Mouse (Mus musculus) embryonic facial prominence, embryonic 12.5 days (tissue): Measurements from ENCODE around the gene Itpr3. TPM values are rescaled to one million over a fixed set of nuclear protein-coding genes. Genes with fewer than 3 reads are reported as not detected.

Experiments
- ATAC-seq: fragments of 200-750 bp; cut with Nextera tagmentation; 2 replicates; pipeline ENCODE4 v1.8.0; 2017; ENCODE audit not compliant: insufficient number of reproducible peaks, insufficient read depth, low FRiP score, low TSS enrichment
- H3K27ac ChIP-seq: fragments of 300-500 bp; sonication (generic); 2 replicates; pipeline ENCODE4 v1.5.1; 2016; ENCODE audit warnings: mild to moderate bottlenecking
- H3K27me3 ChIP-seq: fragments of 300-500 bp; sonication (generic); 2 replicates; pipeline ENCODE4 v1.6.1; 2016; ENCODE audit warnings: mild to moderate bottlenecking, moderate library complexity
- H3K36me3 ChIP-seq: fragments of 300-500 bp; sonication (generic); 2 replicates; pipeline ENCODE4 v1.6.1; 2016; ENCODE audit warnings: mild to moderate bottlenecking
- H3K4me1 ChIP-seq: fragments of 300-500 bp; sonication (generic); 2 replicates; pipeline ENCODE4 v1.6.1; 2016
- H3K4me2 ChIP-seq: fragments of 300-500 bp; sonication (generic); replicated peaks from 2 replicates; pipeline ENCODE4 v1.6.1; 2016; ENCODE audit warnings: mild to moderate bottlenecking, moderate library complexity
- H3K4me3 ChIP-seq: fragments of 300-500 bp; sonication (generic); 2 replicates; pipeline ENCODE4 v1.5.1; 2016; ENCODE audit warnings: mild to moderate bottlenecking
- H3K9ac ChIP-seq: fragments of 300-500 bp; sonication (generic); 2 replicates; pipeline ENCODE4 v1.6.1; 2016; ENCODE audit warnings: mild to moderate bottlenecking, moderate library complexity
- H3K9me3 ChIP-seq: fragments of 300-500 bp; sonication (generic); 2 replicates; pipeline ENCODE4 v1.6.1; 2016; ENCODE audit warnings: mild to moderate bottlenecking, moderate library complexity
- WGBS: fragments of 180-500 bp; shearing (Covaris S2); methylation state at CpG from one replicate; pipeline ENCODE4 v1.1.7; 2016; 5-methylcytosine and 5-hydroxymethylcytosine counted together
- polyA plus RNA-seq: library from polyadenylated mRNA; unstranded; fragments of >200 nt; fragmentation: Nextera tagmentation; extraction: Ambion mirVana; gene quantifications from 2 replicates; pipeline ENCODE4 v1.2.1, GENCODE M21; 2016

The Itpr3 gene
- polyA plus RNA-seq, 1 experiment from 2014 or later: 3.2 TPM

DNA sequence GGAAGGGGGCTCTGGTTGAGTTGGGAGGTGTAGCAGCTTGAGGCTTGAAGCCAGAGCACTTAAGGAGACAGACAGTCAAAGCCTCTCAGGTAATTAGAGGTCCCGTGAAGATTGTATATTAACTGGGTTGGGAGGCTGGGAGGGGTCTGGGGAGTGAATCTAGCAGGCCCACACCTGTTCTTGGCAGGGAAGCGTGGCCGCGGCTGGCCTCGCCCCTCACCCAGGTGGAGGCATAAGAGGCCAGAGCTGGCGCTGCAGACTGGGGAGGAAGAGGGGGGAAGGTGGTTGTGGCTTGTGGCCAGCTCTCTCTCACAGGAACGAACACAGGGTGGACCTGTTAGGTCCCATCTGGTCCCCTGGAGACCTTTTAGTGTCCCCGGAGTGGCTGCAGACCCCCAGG, 3.6 kb downstream of the Itpr3 start:
- H3K27me3 ChIP-seq: peaks cover 28% of the 10 kb centered on the region
- H3K36me3 ChIP-seq: no peaks in the 10 kb centered on the region
- H3K4me2 ChIP-seq: no peak overlapping the region
- WGBS: 66% methylated on average over 8 of the region's 8 CpGs
- H3K9me3 ChIP-seq: no peaks in the 10 kb centered on the region
- no peak overlapping the region for H3K4me3 ChIP-seq
- ATAC-seq: no peak
- no peak overlapping the region for H3K9ac ChIP-seq
- no peak overlapping the region for H3K27ac ChIP-seq
- peaks cover 29% of the 10 kb centered on the region for H3K4me1 ChIP-seq

- ATAC-seq: no peak
- H3K4me3 ChIP-seq: no peak overlapping the region
- H3K9me3 ChIP-seq: no peaks in the 10 kb centered on the region
- peaks cover 29% of the 10 kb centered on the region for H3K4me1 ChIP-seq
- H3K27ac ChIP-seq: no peak overlapping the region
- no peak overlapping the region for H3K9ac ChIP-seq
- H3K27me3 ChIP-seq: peaks cover 28% of the 10 kb centered on the region
- no peak overlapping the region for H3K4me2 ChIP-seq
- WGBS: 91% methylated on average over 3 of the region's 3 CpGs
- no peaks in the 10 kb centered on the region for H3K36me3 ChIP-seq
Observed at GRCm38 (mm10) chr17:27061727-27062126, 4.6 kb downstream of the Itpr3 start.

DNA sequence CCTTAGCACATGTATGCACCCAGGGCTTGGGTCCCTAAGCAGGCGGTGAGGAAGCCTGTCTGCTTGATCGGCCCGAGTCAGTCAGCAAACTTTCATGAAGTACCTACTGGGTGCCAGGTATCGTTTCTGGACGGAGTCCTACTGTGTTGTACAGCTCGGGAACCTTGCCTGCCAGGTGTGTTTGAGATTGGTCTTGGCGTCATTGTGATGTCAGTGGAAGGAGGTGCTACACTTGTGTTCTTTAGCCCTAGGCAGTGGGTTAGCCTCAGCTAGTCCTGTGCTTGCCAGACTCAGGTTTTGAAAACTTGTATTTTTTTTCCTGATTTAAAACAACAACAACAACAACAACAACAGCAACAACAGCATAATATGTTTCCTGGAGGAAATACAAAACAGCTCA, 5.6 kb downstream of the Itpr3 start:
- Histone ChIP-seq H3K9me3 (no peaks in the 10 kb centered on the region), H3K36me3 (no peaks in the 10 kb centered on the region), H3K27me3 (peaks cover 19% of the 10 kb centered on the region), H3K4me2 (no peak overlapping the region), H3K4me3 (no peak overlapping the region), H3K9ac (no peak overlapping the region), H3K27ac (no peak overlapping the region), H3K4me1 (peaks cover 24% of the 10 kb centered on the region)
- no peak for ATAC-seq
- WGBS: 91% methylated on average over 7 of the region's 7 CpGs

GRCm38 (mm10) chr17:27063717-27064116, 6.6 kb downstream of the Itpr3 start:
- Histone ChIP-seq H3K36me3 (no peaks in the 10 kb centered on the region), H3K4me1 (peaks cover 15% of the 10 kb centered on the region), H3K27me3 (peaks cover 10% of the 10 kb centered on the region), H3K4me3 (no peak overlapping the region), H3K4me2 (no peak overlapping the region), H3K9ac (no peak overlapping the region), H3K9me3 (no peaks in the 10 kb centered on the region), H3K27ac (no peak overlapping the region)
- no peak for ATAC-seq
- WGBS: 37% methylated on average over 6 of the region's 6 CpGs

GRCm38 (mm10) chr17:27064195-27064594, 7.1 kb downstream of the Itpr3 start:
- peaks cover 5% of the 10 kb centered on the region; the same call in 1 of the 2 replicates for H3K27me3 ChIP-seq
- H3K4me3 ChIP-seq: no peak overlapping the region
- no peaks in the 10 kb centered on the region for H3K36me3 ChIP-seq
- no peaks in the 10 kb centered on the region for H3K9me3 ChIP-seq
- peaks cover 10% of the 10 kb centered on the region for H3K4me1 ChIP-seq
- no peak overlapping the region for H3K4me2 ChIP-seq
- no peak for ATAC-seq
- no peak overlapping the region for H3K9ac ChIP-seq
- WGBS: 65% methylated on average over 2 of the region's 2 CpGs
- H3K27ac ChIP-seq: no peak overlapping the region

GRCm38 (mm10) chr17:27066065-27066464, 9.0 kb downstream of the Itpr3 start:
- Histone ChIP-seq H3K9ac (no peak overlapping the region), H3K27ac (no peak overlapping the region), H3K4me2 (no peak overlapping the region), H3K4me3 (no peak overlapping the region), H3K9me3 (no peaks in the 10 kb centered on the region), H3K36me3 (no peaks in the 10 kb centered on the region), H3K27me3 (no peaks in the 10 kb centered on the region), H3K4me1 (peaks cover 10% of the 10 kb centered on the region)
- 83% methylated on average over 7 of the region's 7 CpGs for WGBS
- ATAC-seq: no peak

DNA sequence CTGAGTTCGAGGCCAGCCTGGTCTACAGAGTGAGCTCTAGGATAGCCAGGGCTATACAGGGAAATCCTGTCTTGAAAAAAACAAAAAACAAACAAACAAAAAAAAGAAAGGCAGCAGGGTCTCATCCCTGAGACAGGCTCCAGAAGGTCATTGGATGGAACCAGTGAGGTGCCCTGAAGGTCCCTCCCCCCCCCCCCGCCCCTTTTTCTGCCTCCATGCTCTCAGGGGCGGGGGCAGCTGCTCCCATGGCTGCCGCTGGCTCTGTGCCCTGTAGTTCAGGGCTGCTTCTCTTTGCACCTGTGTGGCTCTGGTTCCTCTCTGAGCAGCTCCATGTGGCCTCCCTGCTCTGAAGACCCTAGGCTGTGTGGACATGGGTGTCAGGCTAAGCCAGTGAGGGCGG, 12.0 kb downstream of the Itpr3 start:
- Histone ChIP-seq H3K9me3 (no peaks in the 10 kb centered on the region), H3K27ac (no peak overlapping the region), H3K27me3 (no peaks in the 10 kb centered on the region), H3K4me3 (no peak overlapping the region), H3K4me1 (peaks cover 7% of the 10 kb centered on the region), H3K36me3 (no peaks in the 10 kb centered on the region), H3K4me2 (no peak overlapping the region), H3K9ac (no peak overlapping the region)
- ATAC-seq: no peak; the same call in 1 of the 2 replicates
- 69% methylated on average over 5 of the region's 5 CpGs for WGBS

- ATAC-seq: no peak
- Histone ChIP-seq H3K36me3 (no peaks in the 10 kb centered on the region), H3K27me3 (no peaks in the 10 kb centered on the region), H3K4me1 (peaks cover 5% of the 10 kb centered on the region; the same call in 1 of the 2 replicates), H3K4me3 (no peak overlapping the region), H3K4me2 (no peak overlapping the region), H3K9me3 (no peaks in the 10 kb centered on the region), H3K27ac (no peak overlapping the region), H3K9ac (no peak overlapping the region)
- 93% methylated on average over 7 of the region's 7 CpGs for WGBS
Observed at GRCm38 (mm10) chr17:27070913-27071312, 13.8 kb downstream of the Itpr3 start.

GRCm38 (mm10) chr17:27071630-27072029, 14.5 kb downstream of the Itpr3 start:
- Histone ChIP-seq H3K9ac (no peak overlapping the region), H3K36me3 (no peaks in the 10 kb centered on the region), H3K4me2 (no peak overlapping the region), H3K27ac (no peak overlapping the region), H3K4me1 (peaks cover 5% of the 10 kb centered on the region; the same call in 1 of the 2 replicates), H3K4me3 (no peak overlapping the region), H3K27me3 (no peaks in the 10 kb centered on the region), H3K9me3 (no peaks in the 10 kb centered on the region)
- no peak for ATAC-seq
- 41% methylated on average over 6 of the region's 6 CpGs for WGBS

- WGBS: 92% methylated on average over 8 of the region's 8 CpGs
Observed at GRCm38 (mm10) chr17:27072363-27072762, 15.3 kb downstream of the Itpr3 start.

GRCm38 (mm10) chr17:27073126-27073525, 16.0 kb downstream of the Itpr3 start:
- 82% methylated on average over 5 of the region's 5 CpGs for WGBS
- peaks cover 5% of the 10 kb centered on the region; the same call in 1 of the 2 replicates for H3K4me1 ChIP-seq
- no peaks in the 10 kb centered on the region for H3K9me3 ChIP-seq
- no peak overlapping the region for H3K27ac ChIP-seq
- no peak overlapping the region for H3K9ac ChIP-seq
- ATAC-seq: no peak
- H3K27me3 ChIP-seq: no peaks in the 10 kb centered on the region
- no peak overlapping the region for H3K4me2 ChIP-seq
- no peak overlapping the region for H3K4me3 ChIP-seq
- no peaks in the 10 kb centered on the region for H3K36me3 ChIP-seq

More at GRCm38 (mm10) chr17:27072363-27072762, 15.3 kb downstream of the Itpr3 start:
- H3K27ac ChIP-seq: no peak overlapping the region
- ATAC-seq: no peak
- no peak overlapping the region for H3K4me2 ChIP-seq
- H3K4me1 ChIP-seq: peaks cover 5% of the 10 kb centered on the region; the same call in 1 of the 2 replicates
- H3K27me3 ChIP-seq: no peaks in the 10 kb centered on the region
- no peaks in the 10 kb centered on the region for H3K9me3 ChIP-seq
- no peaks in the 10 kb centered on the region for H3K36me3 ChIP-seq
- H3K9ac ChIP-seq: no peak overlapping the region
- no peak overlapping the region for H3K4me3 ChIP-seq

- WGBS: 63% methylated on average over 9 of the region's 9 CpGs
- Histone ChIP-seq H3K27me3 (no peaks in the 10 kb centered on the region), H3K4me2 (no peak overlapping the region), H3K4me1 (peaks cover 5% of the 10 kb centered on the region; the same call in 1 of the 2 replicates), H3K4me3 (no peak overlapping the region), H3K27ac (no peak overlapping the region), H3K36me3 (no peaks in the 10 kb centered on the region), H3K9ac (no peak overlapping the region), H3K9me3 (no peaks in the 10 kb centered on the region)
- no peak for ATAC-seq
Observed at GRCm38 (mm10) chr17:27073778-27074177, 16.7 kb downstream of the Itpr3 start.

DNA sequence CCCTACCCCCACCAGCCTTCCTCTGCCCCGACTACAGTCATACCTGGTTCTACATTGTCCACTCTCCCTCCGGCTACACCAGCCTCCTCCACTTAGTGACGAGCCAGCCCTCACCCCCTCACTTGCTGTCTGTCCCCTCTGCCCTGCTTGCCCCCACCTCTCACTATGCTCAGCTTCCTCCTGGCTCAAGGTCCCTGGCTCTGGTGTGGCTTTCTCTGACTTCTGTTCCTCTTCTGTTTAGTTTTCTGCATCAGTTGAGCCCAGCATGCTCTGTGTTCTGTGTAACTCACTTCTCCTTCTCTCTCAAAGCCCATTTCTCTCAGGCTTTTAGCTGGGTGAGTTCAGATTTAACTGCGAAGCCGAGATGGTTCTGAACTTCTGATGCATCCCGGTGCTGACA, 17.1 kb downstream of the Itpr3 start:
- Histone ChIP-seq H3K4me1 (peaks cover 5% of the 10 kb centered on the region; the same call in 1 of the 2 replicates), H3K9ac (no peak overlapping the region), H3K36me3 (no peaks in the 10 kb centered on the region), H3K27me3 (no peaks in the 10 kb centered on the region), H3K27ac (no peak overlapping the region), H3K4me3 (no peak overlapping the region), H3K4me2 (no peak overlapping the region), H3K9me3 (no peaks in the 10 kb centered on the region)
- 52% methylated on average over 6 of the region's 6 CpGs for WGBS
- ATAC-seq: no peak
